Mouse (Mus musculus) forebrain, embryonic 10.5 days (tissue): Measurements from ENCODE around the gene Sec22b. TPM values are rescaled to one million over a fixed set of nuclear protein-coding genes. Genes with fewer than 3 reads are reported as not detected.

Source experiments
- polyA plus RNA-seq: library from polyadenylated mRNA; unstranded; fragments of >200 nt; fragmentation: Nextera tagmentation; extraction: Ambion mirVana; gene quantifications from 2 replicates; pipeline ENCODE4 v1.2.1, GENCODE M21; 2016

Sec22b gene
- polyA plus RNA-seq, 1 experiment from 2014 or later = 114 TPM

Other genes with a start within 250 kb of the Sec22b start
- gene Prkab2, start 243.0 kb upstream of the Sec22b start, polyA plus RNA-seq = 7.6 and 8.5 TPM in 2 replicates
- gene Gm17651, start 226.5 kb upstream of the Sec22b start, polyA plus RNA-seq = not detected in 2 replicates
- gene Pde4dip, start 12.5 kb upstream of the Sec22b start, polyA plus RNA-seq = 18.5 and 18.7 TPM in 2 replicates
- gene Notch2, start 112.3 kb downstream of the Sec22b start, polyA plus RNA-seq = 19.1 and 21.2 TPM in 2 replicates